Mouse (Mus musculus): ENCODE results near the gene Colq. TPM values are rescaled to one million over a fixed set of nuclear protein-coding genes. Genes with fewer than 3 reads are reported as not detected.
A peak's percentile ranks its signal among the peaks of the same experiment; 100 is the strongest.

The Colq gene
- polyA plus RNA-seq, 1 experiment from 2014 or later: not detected

DNA sequence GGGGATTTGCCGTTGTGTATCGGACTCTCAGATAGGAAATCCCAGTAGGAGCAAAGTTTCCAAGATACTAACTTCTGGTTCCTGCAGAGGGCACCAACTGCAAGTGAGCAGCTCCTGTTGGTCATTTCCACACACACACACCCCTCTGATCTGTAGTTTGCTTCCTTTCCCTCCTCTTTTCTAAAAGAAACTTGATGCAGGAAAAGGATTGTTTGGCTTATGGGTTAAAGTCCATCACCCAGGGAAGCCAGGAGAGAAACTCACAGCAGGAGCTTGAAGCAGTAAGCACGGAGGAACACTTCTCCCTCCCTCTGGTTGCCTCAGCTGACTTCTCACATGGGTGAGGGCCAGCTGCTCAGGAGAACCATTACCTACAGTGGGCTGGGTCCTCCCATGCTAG lies 72.0 kb downstream of the Colq start:
- Histone ChIP-seq H3K4me1 (ENCODE audit: control insufficient read depth, insufficient read depth, low read length) (no peaks in the 10 kb centered on the region), H3K4me2 (ENCODE audit: low read length) (no peak overlapping the region), H3K27me3 (ENCODE audit: control insufficient read depth, insufficient read depth, low read length) (no peaks in the 10 kb centered on the region), H3K36me3 (ENCODE audit: control insufficient read depth, insufficient read depth, low read length) (no peaks in the 10 kb centered on the region), H3K9me3 (ENCODE audit: control insufficient read depth, low read length) (peaks cover 8% of the 10 kb centered on the region; the same call in 1 of the 2 replicates), H3K27ac (replicated peaks; ENCODE audit: low read depth, low read length) (no peak overlapping the region), H3K9ac (replicated peaks; ENCODE audit: low read length) (no peak overlapping the region), H3K4me3 (replicated peaks; ENCODE audit: low read depth, low read length) (no peak overlapping the region)
- ATAC-seq (ENCODE audit: low FRiP score, low TSS enrichment) (no peak), DNase-seq (peak; percentile 24)
- WGBS: 60% methylated on average over 3 of the region's 3 CpGs

DNA sequence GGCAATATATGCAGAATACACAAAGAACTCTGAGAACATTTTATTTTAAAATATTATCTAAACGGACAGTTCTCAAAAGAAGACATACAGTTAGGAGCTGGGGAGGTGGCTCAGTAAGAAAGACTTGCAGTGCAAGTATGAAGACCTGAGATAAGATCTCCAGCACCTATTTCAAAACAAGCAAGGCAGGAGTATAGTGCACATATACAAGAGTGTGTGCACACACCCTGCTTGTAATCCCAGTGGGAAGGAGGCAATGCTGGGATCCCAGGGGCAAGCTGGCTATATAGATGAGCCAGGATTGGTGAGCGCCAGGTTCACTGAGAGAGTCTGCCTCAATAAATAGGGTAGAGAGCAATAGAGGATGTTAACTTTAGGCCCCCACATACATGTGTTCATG lies 75.2 kb downstream of the Colq start:
- ATAC-seq (ENCODE audit: low FRiP score, low TSS enrichment) (no peak), DNase-seq (no peak)
- Histone ChIP-seq H3K4me1 (ENCODE audit: control insufficient read depth, insufficient read depth, low read length) (no peaks in the 10 kb centered on the region), H3K36me3 (ENCODE audit: control insufficient read depth, insufficient read depth, low read length) (no peaks in the 10 kb centered on the region; the same call in 1 of the 2 replicates), H3K27ac (replicated peaks; ENCODE audit: low read depth, low read length) (no peak overlapping the region), H3K4me3 (replicated peaks; ENCODE audit: low read depth, low read length) (no peak overlapping the region), H3K9ac (replicated peaks; ENCODE audit: low read length) (no peak overlapping the region), H3K4me2 (ENCODE audit: low read length) (no peak overlapping the region), H3K9me3 (ENCODE audit: control insufficient read depth, low read length) (peaks cover 8% of the 10 kb centered on the region; the same call in 1 of the 2 replicates), H3K27me3 (ENCODE audit: control insufficient read depth, insufficient read depth, low read length) (no peaks in the 10 kb centered on the region)
- WGBS: 93% methylated on average over 2 of the region's 2 CpGs

DNA sequence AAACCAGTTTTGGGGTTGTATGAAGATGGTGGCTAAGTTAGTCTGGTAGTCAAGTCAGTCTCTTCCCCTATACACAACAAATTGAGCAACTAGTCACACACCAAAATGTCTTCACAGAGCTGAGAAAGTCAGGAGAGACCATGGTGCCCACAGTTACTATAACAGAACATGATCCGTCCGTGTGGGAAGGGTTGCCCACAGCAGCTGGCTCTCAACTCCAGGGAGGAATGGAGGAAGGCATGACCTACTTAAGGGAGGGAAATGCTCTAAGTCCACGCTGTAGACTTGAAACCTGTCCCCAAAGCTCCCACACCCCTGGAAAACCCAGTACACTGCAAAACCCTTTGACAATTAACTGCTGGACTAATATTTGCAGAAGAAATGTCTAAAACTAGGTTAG lies 80.8 kb downstream of the Colq start:
- no peak overlapping the region for H3K9ac ChIP-seq (replicated peaks; ENCODE audit: low read length)
- H3K4me2 ChIP-seq (ENCODE audit: low read length): no peak overlapping the region
- no peak overlapping the region for H3K27ac ChIP-seq (replicated peaks; ENCODE audit: low read depth, low read length)
- H3K27me3 ChIP-seq (ENCODE audit: control insufficient read depth, insufficient read depth, low read length): no peaks in the 10 kb centered on the region
- H3K4me3 ChIP-seq (replicated peaks; ENCODE audit: low read depth, low read length): no peak overlapping the region
- H3K36me3 ChIP-seq (ENCODE audit: control insufficient read depth, insufficient read depth, low read length): peaks cover 50% of the 10 kb centered on the region
- DNase-seq (no peak), ATAC-seq (ENCODE audit: low FRiP score, low TSS enrichment) (no peak)
- peaks cover 8% of the 10 kb centered on the region; the same call in 1 of the 2 replicates for H3K9me3 ChIP-seq (ENCODE audit: control insufficient read depth, low read length)
- no peaks in the 10 kb centered on the region for H3K4me1 ChIP-seq (ENCODE audit: control insufficient read depth, insufficient read depth, low read length)
- 92% methylated on average over 3 of the region's 3 CpGs for WGBS

DNA sequence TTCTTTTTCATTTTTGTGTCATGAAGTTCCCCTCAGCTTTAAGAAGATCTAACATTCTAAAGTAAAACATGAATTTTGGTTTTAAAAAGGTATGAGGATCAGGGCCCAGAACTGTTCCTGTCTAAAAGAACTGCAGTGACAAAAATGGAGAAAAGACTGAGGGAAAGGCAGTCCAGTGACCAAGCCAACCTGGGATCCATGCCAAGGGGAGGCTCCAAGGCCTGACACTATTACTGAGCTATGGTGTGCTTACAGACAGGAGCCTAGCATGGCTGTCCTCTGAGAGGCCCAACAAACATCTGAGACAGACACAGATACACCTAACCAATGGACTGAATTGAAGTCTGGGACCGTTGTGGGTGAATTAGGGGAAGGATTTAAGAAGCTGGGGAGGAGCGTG lies 81.2 kb downstream of the Colq start:
- Histone ChIP-seq H3K4me1 (ENCODE audit: control insufficient read depth, insufficient read depth, low read length) (no peaks in the 10 kb centered on the region), H3K4me3 (replicated peaks; ENCODE audit: low read depth, low read length) (no peak overlapping the region), H3K4me2 (ENCODE audit: low read length) (no peak overlapping the region), H3K9me3 (ENCODE audit: control insufficient read depth, low read length) (peaks cover 8% of the 10 kb centered on the region; the same call in 1 of the 2 replicates), H3K27ac (replicated peaks; ENCODE audit: low read depth, low read length) (no peak overlapping the region), H3K36me3 (ENCODE audit: control insufficient read depth, insufficient read depth, low read length) (peaks cover 54% of the 10 kb centered on the region), H3K27me3 (ENCODE audit: control insufficient read depth, insufficient read depth, low read length) (no peaks in the 10 kb centered on the region), H3K9ac (replicated peaks; ENCODE audit: low read length) (no peak overlapping the region)
- no peak for ATAC-seq (ENCODE audit: low FRiP score, low TSS enrichment)
- 95% methylated on average over 2 of the region's 2 CpGs for WGBS
- DNase-seq: peak; percentile 17

DNA sequence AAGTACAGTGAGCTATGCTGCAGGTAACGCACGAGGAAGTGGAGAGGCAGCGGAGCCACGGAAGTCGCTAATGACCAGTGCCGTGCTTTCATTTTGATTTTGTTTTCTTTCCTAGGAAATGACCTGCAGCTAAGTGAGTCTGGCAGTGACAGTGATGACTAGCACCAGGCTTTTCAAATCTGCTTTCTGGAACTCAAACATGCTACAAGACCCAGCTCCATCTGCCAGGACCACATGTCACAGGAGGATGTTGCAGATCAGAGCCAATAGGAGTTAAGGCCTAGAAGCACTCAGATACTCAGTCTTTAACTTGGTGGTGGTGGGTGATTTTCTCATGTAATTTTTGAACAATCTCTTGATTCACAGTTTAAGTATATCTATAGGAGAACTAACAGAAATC lies 84.7 kb downstream of the Colq start:
- 98% methylated on average over 6 of the region's 6 CpGs for WGBS
- Histone ChIP-seq H3K9me3 (ENCODE audit: control insufficient read depth, low read length) (no peaks in the 10 kb centered on the region), H3K27ac (replicated peaks; ENCODE audit: low read depth, low read length) (no peak overlapping the region), H3K36me3 (ENCODE audit: control insufficient read depth, insufficient read depth, low read length) (peaks cover 88% of the 10 kb centered on the region), H3K4me3 (replicated peaks; ENCODE audit: low read depth, low read length) (no peak overlapping the region), H3K4me2 (ENCODE audit: low read length) (no peak overlapping the region), H3K27me3 (ENCODE audit: control insufficient read depth, insufficient read depth, low read length) (no peaks in the 10 kb centered on the region), H3K4me1 (ENCODE audit: control insufficient read depth, insufficient read depth, low read length) (no peaks in the 10 kb centered on the region), H3K9ac (replicated peaks; ENCODE audit: low read length) (no peak overlapping the region)
- ATAC-seq (ENCODE audit: low FRiP score, low TSS enrichment): no peak
- DNase-seq: no peak

DNA sequence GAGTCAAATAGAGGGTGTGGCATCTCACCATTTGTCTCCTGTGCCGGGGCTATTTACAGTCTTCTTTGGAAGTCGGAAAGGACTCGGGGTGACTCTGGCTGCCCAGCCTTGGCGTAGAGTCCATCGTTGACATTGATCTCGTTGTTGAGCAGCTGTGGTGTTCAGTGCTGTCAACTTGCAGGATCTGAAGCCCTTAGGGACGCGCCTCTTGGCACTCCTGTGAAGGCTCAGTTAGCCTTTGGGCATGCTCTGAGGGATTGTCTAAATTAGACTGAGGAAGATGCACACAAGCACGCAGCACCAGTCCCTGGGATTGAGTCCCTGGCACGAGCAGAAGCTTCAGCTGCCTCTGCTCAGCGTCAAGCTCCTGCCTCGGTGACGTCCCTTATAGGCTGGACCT lies 87.7 kb downstream of the Colq start:
- Histone ChIP-seq H3K9me3 (ENCODE audit: control insufficient read depth, low read length) (no peaks in the 10 kb centered on the region), H3K27ac (replicated peaks; ENCODE audit: low read depth, low read length) (no peak overlapping the region), H3K36me3 (ENCODE audit: control insufficient read depth, insufficient read depth, low read length) (peaks cover 93% of the 10 kb centered on the region), H3K4me2 (ENCODE audit: low read length) (no peak overlapping the region), H3K9ac (replicated peaks; ENCODE audit: low read length) (no peak overlapping the region), H3K4me3 (replicated peaks; ENCODE audit: low read depth, low read length) (no peak overlapping the region), H3K4me1 (ENCODE audit: control insufficient read depth, insufficient read depth, low read length) (no peaks in the 10 kb centered on the region), H3K27me3 (ENCODE audit: control insufficient read depth, insufficient read depth, low read length) (no peaks in the 10 kb centered on the region)
- ATAC-seq (ENCODE audit: low FRiP score, low TSS enrichment) (no peak), DNase-seq (no peak)
- 96% methylated on average over 13 of the region's 13 CpGs for WGBS

DNA sequence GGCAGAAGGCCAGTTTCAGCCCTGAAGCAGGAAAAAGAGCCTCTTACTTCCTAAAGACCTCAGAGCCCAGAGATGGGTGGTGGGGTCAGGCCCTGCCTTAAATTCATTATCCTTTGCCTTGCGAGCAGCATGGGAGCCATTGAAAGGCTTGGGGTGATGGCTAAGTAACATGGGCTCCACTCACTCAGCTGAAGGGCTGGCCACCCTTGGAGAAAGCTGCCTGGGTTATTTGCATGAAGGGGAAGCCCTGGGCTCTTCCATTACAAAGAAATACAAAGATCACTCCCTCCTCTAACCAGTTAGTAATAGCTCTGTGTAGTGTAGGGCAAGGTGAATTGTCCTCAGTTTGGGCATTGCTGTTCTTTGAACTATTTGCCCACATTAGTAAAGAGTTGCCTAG lies 91.6 kb downstream of the Colq start:
- WGBS: 93% methylated on average over 1 of the region's 1 CpGs
- Histone ChIP-seq H3K9ac (replicated peaks; ENCODE audit: low read length) (no peak overlapping the region), H3K36me3 (ENCODE audit: control insufficient read depth, insufficient read depth, low read length) (peaks cover 61% of the 10 kb centered on the region)

DNA sequence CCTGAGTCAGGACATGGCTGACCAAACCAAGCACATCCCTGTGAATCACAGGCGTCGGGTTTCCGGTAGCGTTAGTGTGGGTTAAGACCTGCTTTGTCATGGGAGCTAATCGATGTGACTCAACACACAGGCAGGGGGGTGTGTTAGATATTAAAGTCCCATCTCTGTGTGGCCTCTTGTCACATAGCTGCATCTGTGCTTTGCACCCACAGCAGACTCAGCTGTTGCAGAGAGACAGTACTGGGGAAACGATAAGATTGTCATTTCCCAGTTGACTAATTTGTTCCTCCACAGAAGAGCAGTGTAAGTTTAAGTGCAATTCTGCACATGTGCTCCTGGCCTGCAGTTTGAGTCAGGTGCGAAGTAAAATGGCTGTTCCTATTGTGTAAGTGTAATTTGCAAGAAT lies 94.9 kb downstream of the Colq start:
- ATAC-seq (ENCODE audit: low FRiP score, low TSS enrichment): no peak
- DNase-seq: no peak
- H3K4me1 ChIP-seq (ENCODE audit: control insufficient read depth, insufficient read depth, low read length): peaks cover 21% of the 10 kb centered on the region

More for the DNA sequence above, 91.6 kb downstream of the Colq start:
- no peak for ATAC-seq (ENCODE audit: low FRiP score, low TSS enrichment)
- Histone ChIP-seq H3K9me3 (ENCODE audit: control insufficient read depth, low read length) (no peaks in the 10 kb centered on the region), H3K27ac (replicated peaks; ENCODE audit: low read depth, low read length) (no peak overlapping the region), H3K4me3 (replicated peaks; ENCODE audit: low read depth, low read length) (no peak overlapping the region), H3K4me1 (ENCODE audit: control insufficient read depth, insufficient read depth, low read length) (peaks cover 14% of the 10 kb centered on the region), H3K4me2 (ENCODE audit: low read length) (no peak overlapping the region), H3K27me3 (ENCODE audit: control insufficient read depth, insufficient read depth, low read length) (no peaks in the 10 kb centered on the region)
- no peak for DNase-seq

DNA sequence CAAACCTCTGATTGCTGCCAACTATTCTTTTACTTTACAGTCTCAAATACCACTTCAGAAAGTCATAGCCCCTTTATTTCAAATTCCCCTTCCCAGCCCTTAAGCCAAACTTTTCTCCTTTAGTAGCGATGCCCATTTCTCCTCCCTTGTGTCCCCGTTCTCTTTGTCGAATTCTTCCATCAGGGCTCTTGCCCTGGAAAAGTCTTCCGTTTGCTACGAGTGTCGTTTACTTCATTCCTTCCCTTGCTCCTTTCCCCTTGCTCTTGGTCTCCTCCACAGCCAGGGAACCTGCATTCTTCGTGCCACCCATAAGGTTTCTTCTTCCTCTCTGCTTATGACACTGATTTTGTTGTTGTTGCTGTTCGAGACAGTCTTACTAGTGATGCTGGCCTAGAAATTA lies 95.6 kb downstream of the Colq start:
- Histone ChIP-seq H3K36me3 (ENCODE audit: control insufficient read depth, insufficient read depth, low read length) (peaks cover 37% of the 10 kb centered on the region), H3K4me3 (replicated peaks; ENCODE audit: low read depth, low read length) (peak overlapping the region; percentile 94), H3K4me2 (ENCODE audit: low read length) (peak overlapping the region; percentile 82), H3K9ac (replicated peaks; ENCODE audit: low read length) (peak overlapping the region; percentile 84), H3K4me1 (ENCODE audit: control insufficient read depth, insufficient read depth, low read length) (peaks cover 21% of the 10 kb centered on the region), H3K9me3 (ENCODE audit: control insufficient read depth, low read length) (no peaks in the 10 kb centered on the region), H3K27me3 (ENCODE audit: control insufficient read depth, insufficient read depth, low read length) (no peaks in the 10 kb centered on the region), H3K27ac (replicated peaks; ENCODE audit: low read depth, low read length) (peak overlapping the region; percentile 85)
- no peak for DNase-seq
- no peak for ATAC-seq (ENCODE audit: low FRiP score, low TSS enrichment)
- WGBS: 6% methylated on average over 8 of the region's 8 CpGs

More for the DNA sequence above, 94.9 kb downstream of the Colq start:
- peaks cover 43% of the 10 kb centered on the region for H3K36me3 ChIP-seq (ENCODE audit: control insufficient read depth, insufficient read depth, low read length)
- WGBS: 53% methylated on average over 7 of the region's 7 CpGs
- H3K27me3 ChIP-seq (ENCODE audit: control insufficient read depth, insufficient read depth, low read length): no peaks in the 10 kb centered on the region
- no peak overlapping the region for H3K27ac ChIP-seq (replicated peaks; ENCODE audit: low read depth, low read length)
- H3K4me3 ChIP-seq (replicated peaks; ENCODE audit: low read depth, low read length): peak overlapping the region; percentile 94
- H3K4me2 ChIP-seq (ENCODE audit: low read length): peak overlapping the region; percentile 82
- peak overlapping the region; percentile 84 for H3K9ac ChIP-seq (replicated peaks; ENCODE audit: low read length)
- no peaks in the 10 kb centered on the region for H3K9me3 ChIP-seq (ENCODE audit: control insufficient read depth, low read length)
